Mouse (Mus musculus) cerebellum, adult 2 months (tissue): ENCODE measurements at regions not wholly inside any gene's neighbourhood (a gene's known extent, or its start where the extent isn't known, plus 50 kb on each side); places are given as distances from the start of the nearest gene placed in this dataset.

Source experiments
- CTCF ChIP-seq: fragments of 200-500 bp; IDR thresholded peaks from 2 replicates; pipeline ENCODE4 v1.5.1; 2011; ENCODE audit warnings: low read depth, mild to moderate bottlenecking, control low read depth, low read length, moderate library complexity, borderline replicate concordance; ENCODE audit not compliant: insufficient read depth
- POLR2A ChIP-seq: fragments of 200-500 bp; IDR thresholded peaks from 2 replicates; pipeline ENCODE4 v1.6.1; 2011; ENCODE audit warnings: low read length, control low read depth, borderline replicate concordance; ENCODE audit not compliant: insufficient read depth

- TF ChIP-seq CTCF: no peak
- TF ChIP-seq POLR2A: no peak
Observed at GRCm38 (mm10) chr16:52532475-52533083, 78.7 kb upstream of the Alcam start.
